Mouse (Mus musculus) thymus, postnatal 36 days (tissue): ENCODE results near the gene Golm1.
"Not testable (repeated sequence)": the region's sequence is repeated elsewhere in the genome, so short reads cannot be mapped to it uniquely, and the experiment has no call there.

Experiments
- DNase-seq, 2 experiments: peaks; one replicate each; pipeline ENCODE4 v3.0.0; 2022; ENCODE audit warnings: mixed read lengths in 2 of 2

Golm1 gene

DNA sequence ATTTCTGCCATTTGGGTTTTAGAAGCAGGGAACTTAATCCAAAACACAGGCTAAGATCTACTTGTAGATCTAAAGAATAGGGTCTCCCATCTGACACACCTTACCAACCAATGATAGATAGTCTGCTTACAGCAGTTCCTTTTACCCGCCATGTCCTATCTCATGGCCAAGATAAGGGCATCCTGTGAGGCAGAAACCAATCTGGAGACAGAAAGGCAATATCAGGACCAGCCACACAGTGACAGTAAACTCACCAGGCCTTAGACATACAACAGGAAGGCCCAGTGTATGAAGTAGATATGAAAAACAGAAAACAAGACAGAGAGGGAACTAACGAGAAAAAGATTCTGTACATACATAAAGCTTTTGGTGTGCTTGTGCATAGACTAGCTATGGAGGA is 32.8 kb downstream of the Golm1 start:
- no peak for DNase-seq

DNA sequence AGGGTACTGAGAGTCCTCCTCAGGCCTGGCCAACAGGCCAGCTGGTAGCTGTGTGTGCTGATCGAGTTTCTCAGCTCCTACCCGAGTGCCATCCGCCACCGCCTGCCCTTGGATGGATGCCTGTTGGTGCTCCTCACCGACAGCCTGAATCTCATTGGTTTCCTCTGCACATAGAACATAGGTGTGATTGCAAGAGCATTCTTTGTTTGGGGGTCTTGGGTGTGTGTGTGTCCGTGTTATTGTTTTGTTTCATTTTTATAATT is 35.5 kb downstream of the Golm1 start:
- DNase-seq, result no peak

DNA sequence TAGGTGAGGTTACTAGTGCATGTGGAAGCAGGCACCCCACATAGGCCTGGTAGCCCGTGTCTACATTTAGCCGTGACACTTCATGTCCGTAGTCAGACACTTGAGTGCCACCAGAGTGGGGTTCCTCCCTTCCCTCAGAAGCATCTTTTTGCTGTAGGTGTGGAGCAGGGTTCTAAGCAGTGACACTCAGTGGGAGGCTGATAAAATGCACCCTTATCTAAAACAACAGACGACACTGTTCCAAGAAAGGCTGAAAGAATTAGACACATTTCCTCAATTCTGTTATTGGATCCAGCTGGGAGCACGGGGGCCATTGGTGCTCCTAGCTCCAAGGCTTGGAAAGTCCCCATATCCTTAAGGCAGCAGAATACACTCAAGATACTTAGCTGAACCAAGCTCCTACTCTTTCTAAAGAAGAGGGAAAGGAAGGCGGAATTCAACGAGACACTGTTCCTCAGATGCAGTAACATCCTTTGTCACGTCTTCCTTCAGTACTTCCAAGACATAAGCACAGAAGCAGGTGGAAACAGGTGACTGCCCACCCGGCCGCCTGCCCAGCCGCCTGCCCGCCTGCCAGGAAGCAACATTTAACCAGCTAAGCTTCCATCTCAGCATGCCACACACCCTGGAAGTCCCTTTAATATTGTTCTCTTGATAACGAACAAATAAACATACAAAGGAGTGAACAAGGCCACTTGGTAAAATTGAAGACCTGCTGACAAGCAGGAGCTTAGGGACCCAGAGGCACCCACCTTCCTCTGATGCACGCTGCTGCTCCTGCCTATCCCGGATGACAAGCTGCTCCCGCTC is 36.0 kb downstream of the Golm1 start:
- no peak for DNase-seq

DNA sequence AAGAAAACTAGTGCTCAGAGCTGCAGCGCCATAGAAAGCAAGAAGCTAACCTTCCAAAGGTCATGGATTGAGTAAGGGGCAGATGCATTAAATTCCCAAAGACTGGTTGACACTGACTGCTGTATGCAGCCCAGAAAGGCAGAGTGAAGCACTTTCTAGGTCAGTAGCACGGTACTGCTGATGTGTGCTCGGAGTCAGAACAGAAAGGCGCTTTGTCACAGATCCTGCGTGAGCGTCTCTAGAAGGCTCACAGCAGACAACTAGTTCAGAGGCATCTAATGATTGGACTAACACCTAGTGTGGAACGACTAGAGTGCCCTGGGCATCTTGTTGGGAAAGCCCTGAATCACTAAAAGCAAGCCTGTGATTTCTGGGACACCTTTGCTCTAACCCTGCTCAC is 37.8 kb downstream of the Golm1 start:
- DNase-seq, result no peak

DNA sequence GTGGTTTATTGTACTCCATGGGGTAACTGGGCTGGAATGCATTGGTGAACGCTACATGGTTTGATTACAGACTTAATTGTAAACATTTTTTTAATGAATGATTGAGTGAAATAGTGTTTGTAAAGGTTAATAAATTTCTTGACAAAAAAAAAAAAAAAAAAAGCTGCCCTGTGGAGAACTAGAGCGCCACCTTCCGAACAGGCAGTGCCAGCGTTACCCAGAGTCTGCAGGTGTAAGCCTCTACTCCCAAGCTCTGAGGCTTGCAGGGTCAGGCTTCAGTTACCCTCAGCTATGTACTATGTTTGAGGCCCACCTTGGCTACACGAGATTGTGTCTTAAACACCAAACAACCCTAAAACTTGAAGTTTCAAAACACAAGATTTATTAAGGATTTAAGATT is 41.0 kb downstream of the Golm1 start:
- no peak for DNase-seq

DNA sequence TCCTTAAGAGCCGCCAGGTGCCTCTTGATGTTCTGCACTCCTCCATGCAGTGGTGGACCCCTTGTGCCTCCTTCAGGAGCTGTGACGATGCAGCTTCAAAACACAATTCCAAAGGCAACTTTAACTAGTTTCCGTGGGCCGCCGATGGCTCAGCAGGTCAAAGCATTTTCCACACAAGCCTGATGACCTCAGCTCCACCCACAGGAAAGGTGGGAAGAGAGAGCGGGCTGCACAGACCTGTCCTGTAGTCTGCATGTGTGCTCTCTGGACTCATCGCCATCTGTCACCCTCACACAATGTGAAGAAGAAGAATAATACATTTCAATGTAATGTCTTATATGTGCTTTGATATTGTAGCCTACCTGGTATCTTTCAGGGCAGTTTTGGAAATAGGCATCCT is 48.9 kb downstream of the Golm1 start:
- no peak for DNase-seq

DNA sequence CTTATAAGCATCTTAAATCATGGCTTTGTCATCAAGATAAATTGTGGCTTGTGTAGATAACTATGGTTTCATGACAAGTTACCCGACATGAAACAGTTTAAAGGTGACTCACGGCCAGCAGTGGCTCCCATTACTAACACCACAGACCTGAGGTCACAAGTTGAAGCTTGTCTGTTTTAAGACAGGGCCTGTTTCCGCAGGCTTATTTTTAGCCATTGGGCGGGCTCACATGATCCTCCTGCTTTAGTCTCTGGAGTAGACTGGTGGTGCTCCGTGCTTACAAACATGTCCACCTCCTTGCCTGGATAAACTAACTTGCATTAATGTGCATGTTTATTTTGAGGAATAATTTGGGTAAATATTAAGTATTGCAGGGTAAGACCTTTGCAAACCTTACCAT is 50.7 kb downstream of the Golm1 start:
- DNase-seq, result no peak

DNA sequence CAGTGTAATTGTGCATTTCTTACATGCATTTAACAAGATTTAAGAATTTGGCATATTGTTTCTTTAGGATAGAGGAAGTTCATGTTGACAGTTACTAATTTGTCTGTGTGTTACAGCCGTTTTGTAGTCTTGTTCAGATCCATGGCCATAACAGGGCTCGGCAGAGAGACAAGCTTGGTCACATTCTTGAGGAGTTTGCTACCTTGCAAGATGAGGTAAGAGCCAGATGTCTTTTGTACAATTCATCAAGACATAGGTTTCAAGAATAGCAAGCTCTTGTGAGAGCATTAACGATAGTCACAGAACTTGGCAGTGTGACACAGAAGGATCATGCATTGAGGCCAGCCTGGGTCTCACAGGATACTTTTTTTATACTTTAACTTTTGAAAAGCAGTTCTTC is 51.2 kb downstream of the Golm1 start:
- no peak for DNase-seq

DNA sequence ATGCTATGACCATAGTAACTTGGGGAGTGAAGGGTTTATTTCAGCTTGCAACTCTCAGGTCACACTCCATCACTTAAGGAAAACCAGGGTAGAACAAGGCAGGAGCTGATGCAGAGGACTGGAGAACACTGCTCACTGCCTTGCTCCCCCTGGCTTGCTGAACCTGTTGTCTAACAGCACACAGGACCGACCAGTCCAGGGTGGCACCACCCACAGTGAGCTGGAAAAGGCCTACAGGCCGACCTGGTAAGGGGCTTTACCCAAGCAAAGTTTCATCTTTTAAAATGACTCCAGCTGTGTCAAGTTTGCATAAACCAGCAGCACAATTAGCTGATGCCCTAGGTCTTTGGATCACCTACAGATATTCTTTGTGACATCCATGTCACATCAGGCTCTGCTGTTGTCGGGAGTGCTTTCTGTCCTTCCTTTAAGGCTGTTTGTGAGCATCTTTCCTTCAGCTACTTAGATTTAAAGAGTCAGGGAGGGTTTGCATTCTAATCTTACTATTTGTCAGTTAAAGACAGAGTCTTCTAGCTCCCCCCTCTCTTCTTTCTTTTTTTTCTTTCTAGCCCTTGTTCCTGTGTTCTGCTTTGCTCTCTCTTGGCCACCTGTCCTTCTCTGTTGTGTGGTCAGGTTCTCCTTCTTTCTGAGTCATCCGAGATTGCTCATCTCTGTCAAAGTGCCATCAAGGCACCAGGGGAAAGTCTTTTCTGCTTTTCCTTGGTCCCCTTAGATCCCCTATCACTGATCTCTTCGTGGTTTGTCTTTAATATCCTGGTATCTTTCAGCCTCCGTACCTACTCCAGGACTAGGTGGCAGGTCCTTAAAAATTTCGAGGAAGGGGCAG is 53.7 kb downstream of the Golm1 start:
- no peak for DNase-seq

DNA sequence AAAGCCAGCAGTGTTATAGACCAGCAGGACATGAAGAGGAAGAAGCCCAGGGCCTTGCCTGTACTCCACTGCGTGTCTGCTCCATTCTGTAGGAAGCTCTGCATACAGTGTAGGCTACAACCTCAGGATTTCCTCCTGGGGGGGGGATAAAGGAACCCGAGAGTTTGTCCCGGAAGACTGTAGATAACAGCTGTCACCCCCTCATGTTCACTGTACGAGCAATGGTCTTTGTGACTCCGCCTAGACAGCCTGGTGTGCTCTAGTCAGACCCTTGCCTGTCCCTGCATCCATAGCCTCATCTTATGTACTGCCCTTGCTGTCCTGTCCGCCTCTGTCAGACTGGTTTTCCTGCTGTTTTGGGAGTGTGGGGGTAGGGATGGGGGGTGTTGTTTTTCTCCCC is 57.1 kb downstream of the Golm1 start:
- DNase-seq, result no peak

DNA sequence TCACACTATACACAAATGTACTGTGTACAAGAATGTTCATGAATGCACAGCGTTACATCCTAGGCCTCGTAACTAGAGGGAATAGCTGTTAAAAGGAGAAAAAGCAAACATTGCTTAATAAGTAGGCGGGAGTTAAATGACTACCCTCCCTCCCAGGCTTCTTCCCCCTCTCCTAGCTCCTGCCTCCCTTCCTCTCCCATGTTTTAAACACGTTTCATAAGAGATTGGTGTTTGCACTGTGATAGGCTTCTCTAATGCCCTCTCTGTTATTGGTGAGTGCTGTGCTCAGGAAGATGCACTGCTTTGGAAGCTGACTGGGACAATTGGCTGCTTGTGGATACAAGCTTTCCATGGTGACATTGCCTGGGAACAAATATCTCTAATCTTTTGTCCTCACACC is 60.1 kb downstream of the Golm1 start:
- DNase-seq, result no peak

DNA sequence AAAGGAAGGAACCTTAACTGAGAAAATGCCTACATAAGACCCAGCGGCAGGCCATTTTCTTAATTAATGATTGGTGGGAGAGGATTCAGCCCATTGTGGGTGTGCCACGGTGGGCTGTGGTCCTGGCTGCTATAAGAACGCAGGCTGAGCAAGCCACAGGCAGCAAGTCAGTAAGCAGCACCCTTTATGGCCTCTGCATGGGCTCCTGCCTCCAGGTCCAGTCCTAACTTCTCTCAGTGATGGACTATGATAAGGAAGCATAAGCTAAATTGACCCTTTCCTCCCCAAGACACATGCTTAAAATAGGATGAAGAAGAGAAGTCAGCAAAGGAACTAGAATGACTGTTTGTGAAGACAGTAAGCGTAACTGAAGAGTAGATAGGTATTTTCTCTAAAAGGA is 60.5 kb downstream of the Golm1 start:
- no peak for DNase-seq

DNA sequence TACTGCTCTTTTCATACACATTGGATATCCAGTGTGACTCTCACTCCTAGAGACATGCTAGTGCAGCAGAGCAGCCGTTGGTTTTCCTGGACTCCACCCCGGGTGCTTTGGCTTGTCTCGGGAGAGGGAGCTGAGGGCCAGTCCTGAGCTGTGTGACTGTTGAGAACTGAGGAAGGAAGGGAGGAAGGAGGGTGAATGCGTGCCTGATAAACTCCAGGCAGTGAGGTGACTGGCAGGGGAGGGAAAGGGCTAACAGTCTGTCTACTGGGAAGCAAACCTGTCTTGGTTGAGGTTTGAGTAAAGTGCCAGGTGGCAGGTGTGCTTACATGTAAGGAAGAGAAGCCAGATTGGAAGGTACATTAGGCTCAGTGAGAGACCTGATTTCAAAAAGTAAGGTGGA is 61.7 kb downstream of the Golm1 start:
- DNase-seq, result no peak

DNA sequence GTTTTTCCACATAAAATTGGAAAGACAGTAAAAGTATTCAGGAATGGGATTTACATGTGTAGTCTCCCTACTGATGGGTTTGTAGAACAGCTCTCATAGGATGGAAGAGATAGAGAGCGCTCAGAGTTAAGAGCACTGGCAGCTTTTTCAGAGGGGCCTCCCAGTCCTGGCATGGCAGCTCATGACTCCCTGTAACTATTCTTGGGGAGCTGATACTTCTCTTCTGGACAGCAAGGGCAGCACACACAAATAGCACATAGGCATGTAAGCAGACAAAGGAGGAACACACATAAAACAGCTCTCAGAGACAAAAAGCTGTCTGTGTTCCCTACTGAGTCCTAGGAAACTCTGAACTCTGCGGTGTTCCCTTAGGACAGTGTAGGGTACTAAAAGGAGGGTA is 65.2 kb downstream of the Golm1 start:
- DNase-seq, result no peak

DNA sequence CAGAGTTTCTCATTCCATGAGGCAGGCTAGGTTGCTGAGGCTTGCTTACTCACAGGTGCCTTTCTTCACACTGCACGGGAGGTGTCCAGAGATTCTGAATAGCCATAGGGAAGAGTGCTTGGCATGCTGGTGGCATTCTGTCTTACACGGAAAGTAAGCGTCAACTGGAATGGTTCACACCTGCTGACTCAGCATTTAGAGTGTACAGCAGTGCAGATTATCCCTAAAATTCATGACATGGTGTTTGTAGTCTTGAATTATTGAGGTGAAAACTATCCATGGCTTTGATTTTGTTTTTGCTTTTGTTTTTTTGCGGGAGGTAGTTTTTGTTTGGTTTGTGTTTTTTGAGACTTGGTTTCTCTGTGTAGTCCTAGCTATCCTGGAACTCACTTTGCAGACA is 65.7 kb downstream of the Golm1 start:
- DNase-seq, result no peak

DNA sequence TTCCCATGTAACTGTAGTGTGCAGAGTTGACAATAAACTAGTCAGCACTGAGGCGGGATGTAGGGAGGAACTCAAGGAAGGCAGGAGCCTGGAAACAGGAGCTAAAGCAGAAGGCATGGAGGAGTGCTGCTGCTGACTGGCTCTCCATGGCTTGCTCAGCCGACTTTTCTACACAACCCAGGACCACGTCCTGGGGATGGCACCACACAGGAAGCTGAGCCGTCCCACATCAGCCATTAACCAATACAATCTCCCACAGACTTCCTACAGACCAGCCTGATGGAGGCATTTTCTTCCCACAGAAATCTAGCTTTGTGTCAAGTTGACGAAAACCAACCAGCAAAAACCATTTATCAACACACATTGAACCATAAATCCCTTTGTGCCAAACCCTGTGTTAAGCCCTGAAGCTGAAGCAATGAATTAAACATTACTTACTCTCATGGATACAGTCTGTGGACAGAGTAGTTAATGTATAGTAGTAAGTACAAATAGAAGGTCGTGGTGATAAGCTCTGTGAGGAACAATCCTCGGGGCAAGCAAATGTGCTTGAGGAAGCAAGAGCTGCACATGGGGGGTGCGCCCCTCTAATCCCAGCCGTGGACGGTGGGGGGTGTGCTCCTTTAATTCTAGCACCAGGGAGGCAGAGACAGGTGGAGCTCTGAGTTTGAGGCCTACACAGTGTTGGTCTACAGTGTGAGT is 70.2 kb downstream of the Golm1 start:
- no peak for DNase-seq

DNA sequence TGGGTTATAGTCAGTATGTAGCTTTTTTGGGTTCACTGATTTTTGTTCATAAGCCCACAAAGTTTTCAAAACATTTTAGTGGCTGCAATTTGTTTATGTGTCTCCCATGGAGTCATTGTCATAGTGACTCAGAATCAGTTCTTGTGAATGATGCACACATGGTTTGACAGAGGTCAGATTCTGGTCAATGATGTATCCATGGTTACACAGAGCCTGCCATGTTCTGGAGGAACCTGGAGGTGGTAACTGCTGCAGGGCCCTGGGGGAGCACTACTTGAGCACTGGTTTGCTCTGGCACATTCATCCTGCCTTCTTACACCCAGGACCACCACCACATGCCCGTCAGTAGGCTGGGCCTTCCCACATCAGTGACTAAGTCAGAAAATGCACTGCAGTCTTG is 71.1 kb downstream of the Golm1 start:
- no peak for DNase-seq

DNA sequence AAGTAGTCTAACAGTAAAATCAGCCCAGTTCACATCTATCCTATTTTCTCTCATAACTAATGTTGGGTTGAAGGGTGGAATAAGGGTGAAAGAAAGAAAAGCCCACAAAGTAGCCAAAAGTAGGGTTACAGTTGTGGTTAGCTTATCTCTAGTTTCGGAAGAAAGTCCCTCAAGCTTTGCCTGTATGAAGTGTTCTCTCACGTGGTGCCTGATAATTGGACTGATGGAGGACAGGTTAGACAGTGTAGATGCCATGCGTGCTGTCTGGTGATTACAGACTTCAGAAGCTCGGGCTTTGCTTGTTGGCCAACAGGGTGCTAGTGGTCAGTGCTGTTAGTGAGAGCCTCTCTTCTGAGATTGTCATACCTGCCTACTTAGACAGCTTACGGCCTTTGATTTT is 72.5 kb downstream of the Golm1 start:
- DNase-seq, result no peak

DNA sequence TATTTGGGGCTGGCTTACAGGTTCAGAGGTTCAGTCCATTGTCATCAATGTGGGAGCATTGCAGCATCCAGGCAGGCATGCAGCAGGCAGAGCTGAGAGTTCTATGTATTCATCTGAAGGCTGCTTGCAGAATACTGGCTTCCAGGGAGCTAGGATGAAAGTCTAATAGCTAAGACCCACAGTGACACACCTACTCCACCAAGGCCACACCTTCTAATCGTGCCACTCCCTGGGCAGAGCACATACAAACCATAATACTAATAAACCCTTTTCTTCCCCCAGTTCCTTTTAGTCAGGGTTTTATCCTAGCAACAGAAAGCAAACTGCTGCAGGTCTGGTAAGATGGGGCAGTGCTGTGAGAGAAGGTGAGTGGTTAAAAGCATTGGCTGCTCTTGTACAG is 83.0 kb downstream of the Golm1 start:
- DNase-seq, result no peak

DNA sequence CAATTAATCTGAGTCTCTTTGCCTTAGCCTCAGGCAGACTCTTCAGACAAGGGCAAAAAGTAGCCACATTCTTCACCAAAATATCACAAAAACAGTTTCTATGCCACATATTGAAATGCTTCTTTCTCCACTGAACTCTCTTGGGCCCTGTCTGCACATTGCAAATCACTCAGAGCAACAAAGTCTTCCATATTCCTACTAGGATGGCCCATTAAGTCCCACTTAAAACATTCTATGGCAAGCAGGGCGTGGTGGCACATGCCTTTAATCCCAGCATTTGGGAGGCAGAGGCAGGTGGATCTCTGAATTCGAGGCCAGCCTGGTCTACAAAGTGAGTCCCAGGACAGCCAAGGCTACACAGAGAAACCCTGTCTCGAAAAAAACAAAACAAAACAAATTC is 83.6 kb downstream of the Golm1 start:
- not testable (repeated sequence) for DNase-seq

DNA sequence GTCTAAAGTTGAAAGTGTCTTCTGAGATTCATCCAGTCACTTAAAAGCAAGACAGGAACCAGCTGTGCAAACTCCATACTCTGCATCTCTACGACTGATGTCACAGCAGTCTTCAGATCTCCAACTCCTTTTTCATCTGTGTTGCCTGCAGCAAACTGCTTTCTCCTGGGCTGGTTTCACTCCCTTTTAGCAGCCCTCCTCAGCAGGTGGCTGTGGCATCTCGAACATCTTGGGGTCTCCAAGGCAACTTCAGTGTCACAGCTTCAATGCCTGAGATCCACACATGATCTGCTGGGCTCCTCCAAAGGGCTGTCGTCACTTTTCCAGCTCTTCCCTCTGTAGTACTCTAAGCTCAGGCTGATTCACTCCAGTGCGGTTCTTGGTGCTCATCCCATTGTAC is 84.9 kb downstream of the Golm1 start:
- peak; percentile 21 to 57 for DNase-seq

DNA sequence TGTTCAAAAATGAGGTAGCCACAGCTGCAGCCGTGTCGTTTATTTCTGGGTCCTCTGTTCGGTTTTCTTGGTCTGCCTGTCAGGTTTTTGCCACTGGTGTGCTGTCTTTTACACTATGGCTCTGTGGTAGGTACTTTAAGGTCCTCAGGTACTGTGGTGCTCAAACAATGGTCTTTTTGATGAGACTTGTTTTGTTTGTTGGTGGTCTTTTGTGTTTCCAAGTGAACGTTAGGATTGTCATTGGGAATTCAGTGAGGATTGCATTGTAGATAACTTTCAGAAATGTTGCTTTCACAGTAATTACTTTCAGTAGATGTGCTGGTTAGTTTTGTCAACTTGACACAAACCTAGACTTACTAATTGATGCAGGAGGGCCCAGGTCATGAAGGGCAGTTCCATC is 85.9 kb downstream of the Golm1 start:
- no peak for DNase-seq

DNA sequence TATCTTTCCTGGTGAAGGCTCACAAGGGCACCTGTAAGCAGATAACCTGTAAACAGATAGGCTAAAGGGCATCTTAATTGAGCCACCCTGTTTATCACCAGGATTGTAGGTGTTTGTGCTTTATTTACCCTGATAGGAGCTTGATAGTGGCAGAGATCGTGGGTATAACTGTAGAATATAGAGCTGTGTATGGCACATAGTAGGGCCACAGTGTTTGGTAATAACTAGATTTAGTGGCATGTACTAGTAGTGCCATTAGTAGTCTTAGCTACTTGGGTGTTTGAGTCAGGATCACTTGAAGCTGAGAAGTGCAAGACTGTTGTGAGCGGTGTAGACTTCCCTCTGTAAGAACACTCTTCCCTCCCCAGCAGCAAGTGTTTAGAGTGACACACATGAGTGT is 88.4 kb downstream of the Golm1 start:
- no peak for DNase-seq

DNA sequence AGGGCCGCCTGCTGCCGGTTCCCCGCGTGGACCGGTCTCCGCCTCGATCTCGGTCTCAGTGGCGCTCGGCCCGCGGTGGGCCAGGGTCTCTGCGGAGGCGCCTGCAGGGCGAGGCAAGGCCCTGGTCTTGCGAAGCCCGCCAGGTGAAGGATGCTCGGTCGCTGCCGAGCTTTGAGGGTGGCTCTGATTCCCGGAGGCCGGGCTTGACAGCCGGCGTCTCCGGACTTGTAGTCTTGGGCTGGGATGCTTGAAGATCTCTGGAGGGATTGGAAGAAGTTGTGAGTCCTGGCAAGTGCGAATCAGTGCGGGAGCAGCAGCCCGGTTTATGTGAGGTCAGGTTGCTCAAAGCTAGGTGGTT is 90.0 kb downstream of the Golm1 start:
- no peak for DNase-seq
